Mouse (Mus musculus): ENCODE data around the gene Acat2.

DNA sequence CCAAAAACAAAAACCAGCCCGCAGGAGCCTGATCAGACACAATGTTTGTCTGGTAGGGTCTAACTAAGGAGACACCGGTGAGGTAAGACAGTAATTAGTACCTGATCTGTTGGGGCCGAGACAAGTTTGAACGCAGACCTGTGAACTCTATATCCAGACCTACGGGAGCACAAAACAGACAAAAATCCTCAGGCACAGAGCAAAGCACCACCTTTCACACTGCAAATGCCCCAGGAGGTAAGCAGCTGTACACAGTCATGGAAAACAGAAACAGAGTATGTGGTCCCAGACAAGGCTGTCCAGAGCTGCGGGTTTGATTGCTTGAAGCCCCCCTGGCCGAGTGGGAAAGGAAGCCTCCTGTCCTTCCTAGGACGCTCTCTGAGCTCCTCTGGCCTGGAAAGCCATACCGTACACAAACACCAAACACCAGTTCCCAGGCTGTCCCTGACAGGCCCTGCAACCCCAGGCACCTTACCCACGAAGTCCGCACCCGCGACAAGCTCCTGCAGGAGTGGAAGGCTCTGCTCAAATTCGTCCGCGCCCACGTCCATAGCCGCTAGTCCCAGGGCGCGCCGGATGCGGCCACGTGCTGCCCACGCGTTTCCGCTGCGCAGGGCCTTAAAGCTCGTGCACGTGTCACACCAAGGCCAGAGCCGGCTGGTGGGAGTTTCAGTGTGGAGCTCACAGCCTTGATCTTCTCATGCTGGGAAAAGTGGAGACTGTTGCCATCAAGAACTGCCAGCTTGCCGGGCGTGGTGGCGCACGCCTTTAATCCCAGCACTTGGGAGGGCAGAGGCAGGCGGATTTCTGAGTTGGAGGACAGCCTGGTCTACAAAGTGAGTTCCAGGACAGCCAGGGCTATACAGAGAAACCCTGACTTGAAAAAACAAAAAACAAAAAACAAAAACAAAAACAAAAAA is 50.9 kb downstream of the Acat2 start, which contains the start of gene Pnldc1:
- TF ChIP-seq CTCF (IDR thresholded peaks at IDR 0.05; ENCODE audit: borderline replicate concordance, insufficient read depth, low read depth, low read length) (no peak), POLR2A (IDR thresholded peaks at IDR 0.05; ENCODE audit: borderline replicate concordance, insufficient read depth, low read length) (no peak)
